Mouse (Mus musculus): Measurements from ENCODE around the gene Gse1. TPM values are rescaled to one million over a fixed set of nuclear protein-coding genes. Genes with fewer than 3 reads are reported as not detected.
A peak's percentile ranks its signal among the peaks of the same experiment; 100 is the strongest.

The Gse1 gene
- total RNA-seq (2021) = 10 to 100 TPM; 58.1 to 60.7 TPM
- long read RNA-seq, experiment 1, partial matches to known transcripts = 1 of 6 reads
- long read RNA-seq, experiment 1, other reads (novel, unspliced or antisense) = 5 of 6 reads
- long read RNA-seq, experiment 2, partial matches to known transcripts = 8 of 28 reads
- long read RNA-seq, experiment 2, other reads (novel, unspliced or antisense) = 20 of 28 reads

DNA sequence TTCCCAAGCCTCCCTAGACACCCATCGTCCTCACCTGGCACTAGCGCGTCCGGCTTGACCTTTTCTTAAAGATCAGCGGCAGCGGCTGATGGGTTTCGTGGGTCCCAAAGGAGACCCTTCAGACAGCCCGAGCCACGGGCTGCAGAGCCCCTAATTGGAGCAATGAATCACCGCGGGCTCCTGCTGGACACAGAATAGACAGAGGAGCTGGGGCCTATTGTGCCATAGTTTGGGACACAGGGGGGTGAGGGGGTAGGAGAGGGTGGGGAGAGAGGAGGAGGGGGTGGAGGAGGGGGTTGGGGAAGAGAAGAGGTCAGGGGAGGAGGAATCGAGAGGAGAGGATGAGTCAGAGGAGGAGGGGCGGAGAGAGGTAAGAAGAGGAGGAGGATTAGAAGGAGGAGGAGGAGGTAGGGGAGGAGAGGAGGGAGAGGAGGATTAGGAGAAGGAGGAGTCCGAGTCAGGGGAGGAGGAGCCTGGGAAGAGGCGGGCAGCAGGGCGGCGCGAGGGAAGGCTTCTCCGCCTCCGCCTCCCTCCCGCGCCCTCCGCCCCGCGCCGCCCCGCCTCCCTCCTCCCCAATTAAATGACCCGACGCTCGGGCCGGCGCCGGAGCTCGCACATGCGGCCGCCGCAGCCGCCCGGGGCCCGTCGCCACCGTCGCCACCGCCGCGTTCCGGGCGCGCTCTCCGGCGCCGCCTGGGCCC lies at the start of gene Gse1:
Gene Gse1 (plus strand): TSS at position 566 of the 701 bp plus-strand sequence.
- peak; percentile 53 to 69 for DNase-seq (ENCODE audit: low spot score in 2 of 2)

DNA sequence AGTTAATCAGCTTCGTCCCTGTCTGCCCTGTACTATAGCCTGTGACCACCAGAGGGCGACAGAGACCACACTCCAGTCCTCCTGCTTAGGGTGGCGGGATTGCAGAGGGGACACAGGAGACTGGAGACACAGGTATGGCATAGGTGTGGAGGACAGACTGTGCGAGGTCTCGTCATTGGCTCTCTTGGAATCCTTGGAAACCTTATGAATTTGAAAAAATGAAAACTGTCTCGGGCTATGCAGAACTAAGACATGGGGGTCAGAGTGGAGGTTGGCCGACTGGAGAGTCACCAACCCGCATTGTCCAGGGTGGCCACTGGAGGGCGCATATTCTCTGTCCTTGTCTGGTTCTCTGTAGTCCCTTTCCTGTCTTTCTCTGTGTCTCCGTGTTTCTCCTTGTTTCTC lies 49.2 kb upstream of the Gse1 start:
- peak; percentile 73 to 88 for DNase-seq (ENCODE audit: low spot score in 2 of 2)

DNA sequence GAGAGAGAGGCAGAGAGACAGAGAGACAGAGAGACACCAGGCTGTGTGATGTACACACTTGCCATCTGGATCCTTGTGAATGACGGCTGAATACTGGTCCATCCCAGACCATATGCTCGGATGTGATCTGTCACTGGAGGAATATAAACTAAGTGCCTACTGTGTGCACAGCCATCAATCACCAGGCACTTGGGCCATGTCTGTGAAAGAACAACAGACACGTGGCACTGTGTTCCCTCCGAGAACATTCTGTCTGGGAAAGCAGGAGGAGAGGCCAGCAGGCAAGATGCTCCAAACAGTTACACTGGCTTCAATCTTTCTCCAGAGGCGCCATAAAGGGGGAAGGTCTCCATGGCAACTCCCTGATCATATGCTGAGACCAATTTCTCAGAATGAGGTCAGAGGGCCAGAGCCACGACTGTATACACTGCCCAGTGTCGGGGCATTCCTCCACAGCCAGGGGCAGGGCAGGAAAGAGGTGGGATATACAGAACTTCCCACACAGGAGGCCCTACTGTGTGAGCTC lies 47.7 kb upstream of the Gse1 start:
- no peak for DNase-seq (ENCODE audit: low spot score in 2 of 2)

DNA sequence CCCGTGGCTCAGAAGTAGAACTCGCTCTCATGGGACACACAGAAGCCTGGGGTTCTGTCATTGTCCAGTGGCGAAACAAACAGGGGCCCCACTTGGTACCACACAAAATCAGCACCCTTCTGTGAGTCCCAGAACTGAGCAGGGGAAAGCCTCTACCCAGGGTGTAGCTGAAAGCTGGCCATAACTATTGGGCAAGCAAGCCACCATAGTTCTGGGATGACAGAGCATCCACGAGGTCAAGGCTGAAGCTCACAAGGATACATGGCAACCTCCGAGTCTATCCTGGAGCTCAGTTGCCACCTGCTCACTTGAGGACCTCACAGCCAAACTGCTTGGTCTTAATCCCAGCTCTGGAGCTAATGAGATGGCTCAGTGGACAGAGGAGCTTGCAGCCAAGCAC lies 47.0 kb upstream of the Gse1 start:
- no peak for DNase-seq (ENCODE audit: low spot score in 2 of 2)

DNA sequence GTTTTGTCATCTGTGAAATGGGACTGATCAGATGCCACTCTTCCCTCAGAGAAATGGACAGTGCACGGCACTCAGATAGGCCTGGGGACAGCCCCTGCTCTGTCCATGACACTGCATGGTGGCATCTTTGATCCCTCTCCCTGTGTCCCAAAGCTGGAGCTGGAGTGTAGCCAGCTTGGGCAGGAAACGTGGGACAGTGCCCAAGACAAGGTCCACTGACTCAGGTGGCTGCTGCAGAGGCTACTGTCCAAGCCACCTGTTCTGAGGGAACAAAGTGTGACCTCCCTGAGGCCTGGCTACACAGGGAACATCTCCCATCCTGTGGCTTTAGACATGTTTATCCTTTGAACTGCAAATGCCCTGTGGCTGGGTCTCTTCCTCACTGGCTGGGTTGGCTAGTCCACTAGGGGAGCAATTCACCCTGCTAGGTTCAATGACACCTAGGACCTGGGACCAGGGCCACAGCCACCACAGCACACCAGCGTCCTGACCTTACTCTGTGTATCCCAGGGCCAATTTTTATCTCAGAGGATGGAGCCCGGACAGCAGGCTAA lies 46.3 kb upstream of the Gse1 start:
- no peak for DNase-seq (ENCODE audit: low spot score in 2 of 2)

DNA sequence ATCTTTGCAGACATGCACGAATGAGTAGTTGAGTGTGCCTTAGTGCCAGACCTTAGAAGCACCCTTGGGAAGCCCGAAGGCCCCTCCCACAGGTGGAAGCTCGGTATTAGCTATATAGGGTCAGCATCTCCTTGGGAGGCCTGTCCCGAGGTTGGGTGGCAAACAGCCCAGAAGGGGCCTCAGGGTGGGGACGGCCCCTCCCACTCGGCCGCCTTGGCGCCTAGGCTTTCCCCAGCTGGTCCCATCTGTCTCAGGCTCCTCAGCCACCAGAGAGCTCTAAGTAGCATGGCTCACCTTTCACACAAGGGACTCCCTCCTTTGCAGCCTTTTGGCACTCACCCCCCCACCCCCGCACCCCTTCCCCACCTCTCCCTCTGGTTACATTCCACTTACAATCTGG lies 43.9 kb upstream of the Gse1 start:
- DNase-seq (ENCODE audit: low spot score in 2 of 2) = no peak

DNA sequence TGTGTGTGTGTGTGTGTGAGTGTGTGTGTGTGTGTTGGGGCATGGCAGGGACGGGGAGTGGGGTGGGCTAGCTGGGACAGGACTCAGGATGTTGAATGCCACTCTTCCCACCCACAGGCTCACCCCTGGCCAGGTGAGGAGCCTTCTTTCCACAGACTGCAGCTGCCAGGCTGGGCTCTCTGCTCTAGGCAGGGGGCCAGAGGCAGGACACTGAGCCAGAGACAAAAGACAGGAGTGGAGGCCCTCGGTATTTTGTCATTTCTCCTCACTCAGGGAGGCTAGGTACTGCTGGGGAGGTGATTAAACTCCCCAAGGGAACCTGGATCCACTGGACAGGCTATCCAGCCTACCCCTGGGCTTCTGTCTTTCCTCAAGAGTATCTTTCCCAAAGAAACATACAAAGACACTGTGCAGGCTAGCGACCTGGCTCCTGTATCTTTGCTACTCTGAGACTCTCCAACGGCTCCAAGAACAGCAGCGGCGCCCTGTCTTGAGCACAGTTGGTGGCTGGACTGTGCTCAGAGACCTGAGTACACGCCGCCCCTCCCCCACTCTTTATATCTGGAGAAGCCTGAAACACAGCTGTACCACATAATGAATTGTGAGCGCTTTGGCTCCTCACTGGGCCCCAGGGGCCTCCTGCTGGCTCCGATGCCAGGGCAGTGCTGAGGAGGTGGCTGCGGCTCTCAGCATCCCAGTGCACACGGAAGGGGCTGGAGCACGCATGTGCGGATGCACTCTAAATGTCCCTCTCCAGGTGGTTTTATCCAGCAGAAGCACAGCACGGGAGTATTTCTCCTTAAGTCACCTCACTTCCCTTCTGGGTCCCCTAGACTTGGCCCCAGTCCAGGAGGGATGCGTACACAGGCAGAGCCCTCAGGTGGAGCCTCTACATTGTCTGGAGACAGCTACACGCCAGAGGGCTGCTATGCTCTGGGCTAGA lies 43.1 kb upstream of the Gse1 start:
- DNase-seq (ENCODE audit: low spot score in 2 of 2) = no peak

DNA sequence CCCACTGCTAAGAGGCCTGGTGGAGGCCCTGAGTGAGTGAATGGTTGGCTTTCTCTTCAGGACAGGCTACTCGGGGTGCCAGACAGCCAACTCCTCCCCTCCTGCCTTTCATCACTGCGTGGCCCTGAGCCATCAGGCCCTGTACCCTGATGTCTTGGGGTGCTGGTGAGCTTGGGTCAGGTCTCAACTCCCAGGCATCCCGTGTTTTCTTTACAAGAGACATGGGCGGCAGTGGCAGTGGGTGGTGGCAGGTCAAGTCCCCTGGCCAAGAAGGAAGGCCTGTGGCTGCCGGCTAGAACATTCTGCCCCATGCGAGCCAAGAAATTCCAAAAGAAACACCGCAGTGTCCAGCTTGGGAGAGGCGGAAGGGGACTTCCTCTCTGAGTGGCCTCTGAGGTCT lies 41.8 kb upstream of the Gse1 start:
- DNase-seq (ENCODE audit: low spot score in 2 of 2) = no peak

DNA sequence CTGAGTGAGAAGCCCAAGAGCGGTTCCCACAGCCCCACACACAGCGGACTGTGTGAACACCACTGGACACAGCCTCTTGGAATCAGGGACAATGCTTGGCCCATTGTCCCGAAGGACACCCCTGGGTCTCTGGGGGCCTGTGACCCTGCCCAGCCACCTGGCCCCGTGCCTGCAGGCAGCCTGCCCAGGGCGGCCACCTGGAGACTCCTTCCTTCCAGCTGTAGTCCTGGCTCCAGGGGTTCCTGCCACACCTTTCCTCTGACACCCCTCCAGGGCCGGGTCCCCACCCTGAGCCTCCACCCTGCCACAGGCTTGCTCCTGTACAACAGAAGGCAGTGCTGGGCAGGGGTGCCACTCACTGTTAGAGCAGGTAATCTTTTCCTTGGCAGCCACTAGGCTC lies 39.7 kb upstream of the Gse1 start:
- DNase-seq (ENCODE audit: low spot score in 2 of 2) = no peak

DNA sequence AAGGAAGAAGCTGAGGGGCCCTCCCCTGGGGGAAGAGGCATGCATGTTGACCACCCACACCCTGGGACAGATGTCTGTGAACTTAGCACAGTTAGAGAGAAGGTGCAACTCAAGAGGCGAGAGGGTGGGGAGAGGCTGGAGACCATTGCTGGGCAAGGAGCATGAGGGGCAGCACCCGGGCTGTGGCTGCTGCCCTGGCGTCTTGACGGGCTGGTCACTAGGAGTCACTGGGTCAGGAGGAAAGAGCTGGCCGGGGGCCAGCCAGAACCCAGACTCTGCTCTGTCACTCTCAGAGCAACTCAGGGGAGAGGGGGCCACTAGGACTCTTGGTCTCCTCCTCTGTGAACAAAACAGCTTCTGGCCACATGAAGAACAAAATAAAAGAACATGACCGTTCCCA lies 38.8 kb upstream of the Gse1 start:
- no peak for DNase-seq (ENCODE audit: low spot score in 2 of 2)

DNA sequence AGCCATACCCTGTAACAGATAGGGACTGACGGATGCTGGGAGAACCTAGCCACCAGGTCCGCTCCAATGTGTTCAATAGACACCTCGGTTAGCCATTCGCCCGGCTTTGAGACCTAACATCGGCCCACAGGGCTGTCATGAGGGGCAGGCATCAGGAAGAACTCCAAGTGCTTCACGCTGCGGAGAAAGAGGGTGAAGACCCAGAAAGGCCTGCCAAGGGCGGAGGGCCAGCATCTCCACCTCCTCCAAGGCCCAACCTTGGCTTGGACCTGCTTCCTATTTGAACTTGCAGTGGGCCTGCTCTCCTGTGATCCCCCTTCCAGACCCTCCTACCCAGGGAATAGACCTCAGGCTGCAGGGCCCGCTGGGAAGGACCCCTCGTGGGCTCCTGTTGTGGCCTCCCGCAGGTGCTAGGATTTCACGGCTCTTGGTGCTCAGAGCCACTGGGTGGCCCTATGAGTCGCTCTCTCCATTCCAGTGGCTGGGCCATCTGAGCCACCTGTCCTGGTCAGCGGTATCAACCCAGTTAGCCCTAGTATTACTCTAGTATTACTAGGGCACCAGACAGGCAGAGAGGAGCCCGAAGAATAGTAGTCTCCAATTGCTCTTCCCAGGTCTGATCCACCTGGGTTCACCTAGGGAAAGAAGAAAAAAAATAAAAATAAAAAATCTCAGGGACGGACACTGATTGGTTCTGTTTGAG lies 38.0 kb upstream of the Gse1 start:
- DNase-seq (ENCODE audit: low spot score in 2 of 2) = no peak

DNA sequence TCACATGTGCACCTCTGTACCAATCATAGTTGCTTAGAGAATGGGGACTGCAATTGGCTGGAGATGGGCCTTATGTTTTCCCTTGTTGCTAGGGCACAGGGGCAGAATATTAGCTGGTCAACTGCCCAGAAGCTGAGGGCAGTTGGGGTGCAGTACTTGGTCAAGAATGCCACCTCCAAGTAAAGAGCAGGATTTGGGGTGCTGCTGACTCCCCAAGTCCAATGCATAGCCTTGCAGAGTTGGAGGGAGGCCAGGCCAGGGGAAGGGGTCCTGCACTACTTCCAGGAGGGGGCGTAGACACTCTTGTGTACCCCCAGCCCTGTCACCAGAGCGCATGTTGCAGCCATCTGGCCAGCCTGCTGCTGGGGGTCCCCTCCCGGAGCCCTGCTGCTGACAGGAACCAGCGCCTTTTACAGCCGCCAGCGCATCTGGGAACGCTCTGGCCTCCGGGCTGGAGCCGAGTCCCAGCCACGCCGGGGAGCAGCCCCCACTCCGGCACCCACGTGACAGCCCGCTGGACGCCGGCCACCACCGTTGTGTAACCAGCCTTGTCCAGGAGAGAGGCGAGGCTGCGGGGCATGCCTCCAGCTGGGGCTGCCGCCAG lies 37.3 kb upstream of the Gse1 start:
- peak; percentile 91 to 94 for DNase-seq (ENCODE audit: low spot score in 2 of 2)

DNA sequence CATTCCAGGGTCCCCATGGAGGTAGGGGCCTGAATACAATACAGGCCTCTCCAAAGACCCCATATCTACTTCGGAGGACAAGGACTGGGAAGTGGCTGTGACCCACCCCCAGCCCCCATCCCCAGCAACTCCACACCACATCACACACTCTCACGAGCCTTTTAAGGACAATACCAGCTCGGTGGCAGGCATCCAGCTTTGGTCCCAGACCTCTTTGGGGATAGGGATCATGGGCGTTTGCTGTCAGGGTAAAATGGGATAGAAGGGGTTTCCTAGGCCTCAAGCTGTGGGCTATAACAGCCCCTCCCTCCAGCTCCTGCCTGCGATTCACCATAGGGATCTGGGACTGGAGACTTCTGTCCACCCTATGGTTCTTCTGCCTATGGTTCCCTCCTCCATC lies 36.6 kb upstream of the Gse1 start:
- DNase-seq (ENCODE audit: low spot score in 2 of 2) = no peak

DNA sequence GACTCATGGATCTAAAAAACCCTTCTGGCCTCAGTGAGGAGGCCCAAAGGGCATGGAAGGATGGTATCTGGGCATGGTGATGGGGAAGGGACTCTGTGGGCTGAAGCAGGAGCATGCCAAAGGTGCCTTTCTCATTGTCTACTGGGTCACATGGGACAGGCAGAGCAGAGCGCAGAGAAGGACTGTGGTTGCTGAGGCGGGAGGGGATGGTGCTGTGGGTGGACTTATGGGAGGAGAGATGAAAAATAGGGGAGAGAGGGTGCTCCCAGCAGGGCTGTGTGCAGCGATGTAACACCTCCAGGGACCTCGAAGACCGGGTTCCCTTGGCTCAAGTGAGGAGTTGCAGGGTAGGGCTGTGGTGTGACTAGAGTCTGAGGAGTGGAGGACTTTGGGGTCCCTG lies 36.1 kb upstream of the Gse1 start:
- no peak for DNase-seq (ENCODE audit: low spot score in 2 of 2)

DNA sequence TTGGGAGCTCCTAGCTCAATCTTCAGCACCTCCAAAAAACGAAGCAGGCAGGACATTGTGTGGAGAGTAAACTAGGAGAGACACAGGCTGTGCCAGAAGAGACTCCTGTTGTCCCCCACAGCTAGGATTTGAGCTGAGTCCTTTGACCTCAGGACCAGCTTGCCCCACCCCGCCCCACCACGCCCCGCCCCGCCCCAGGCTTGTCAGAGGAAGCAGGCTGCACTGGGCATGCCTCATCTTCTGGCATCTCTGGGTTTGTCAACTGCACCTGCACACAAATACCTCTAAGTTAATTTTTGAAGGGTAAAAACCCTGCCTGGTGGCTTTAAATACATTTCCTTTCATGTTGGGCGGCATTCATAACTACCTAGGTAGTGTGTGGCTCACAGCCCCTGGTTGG lies 26.9 kb upstream of the Gse1 start:
- no peak for DNase-seq (ENCODE audit: low spot score in 2 of 2)

DNA sequence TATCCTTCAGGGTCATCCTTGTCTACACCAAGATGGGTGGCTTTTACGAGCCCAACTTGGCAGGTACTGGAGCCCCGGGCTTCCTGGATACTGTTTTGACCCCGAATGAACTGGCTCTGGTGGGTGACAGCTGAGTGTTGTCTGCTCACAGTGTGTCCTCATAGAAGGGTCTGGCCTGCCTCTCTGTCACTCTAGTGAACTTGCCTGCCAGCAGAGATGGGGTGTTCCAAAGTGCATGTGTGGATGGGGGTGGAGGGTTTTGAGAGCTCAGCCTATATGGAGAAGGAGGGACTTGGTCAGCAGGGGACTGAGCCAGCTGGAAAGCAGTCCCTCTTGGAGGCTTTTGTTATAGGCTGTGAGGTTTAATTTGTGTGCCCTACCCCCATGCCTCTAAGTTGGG lies 25.7 kb upstream of the Gse1 start:
- DNase-seq (ENCODE audit: low spot score in 2 of 2) = no peak

DNA sequence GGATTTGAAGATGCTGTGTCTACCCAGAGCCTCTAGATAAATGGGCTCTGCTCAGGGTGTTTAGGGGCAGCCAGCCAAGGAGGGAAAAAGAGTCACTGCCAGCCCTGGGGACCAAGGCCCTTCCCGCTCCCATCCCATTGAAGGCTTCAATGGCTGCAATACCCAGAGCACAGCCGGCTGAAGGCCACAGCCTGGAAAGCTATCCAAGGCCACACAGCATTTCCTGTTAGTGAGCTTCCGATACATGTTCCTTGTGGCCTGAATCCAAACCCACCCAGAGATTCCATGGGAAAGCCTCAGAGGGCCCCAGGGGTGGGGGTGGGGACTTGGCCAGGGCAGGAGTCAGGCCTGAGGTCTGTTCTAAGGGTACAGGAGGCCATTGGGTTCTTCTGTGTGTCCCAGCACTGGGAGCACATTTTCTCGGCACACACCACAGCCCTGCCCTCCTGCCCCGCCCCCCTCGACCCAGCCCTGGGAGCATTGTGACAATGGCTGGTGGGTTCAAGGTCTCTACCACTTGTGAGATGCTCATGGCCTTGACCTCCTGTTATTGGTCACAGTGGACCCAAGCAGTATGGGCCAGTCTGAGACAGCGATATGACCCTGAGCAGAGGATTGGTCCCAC lies 23.4 kb upstream of the Gse1 start:
- peak in 1 of 2 experiments; percentile 65 for DNase-seq (ENCODE audit: low spot score in 2 of 2)

DNA sequence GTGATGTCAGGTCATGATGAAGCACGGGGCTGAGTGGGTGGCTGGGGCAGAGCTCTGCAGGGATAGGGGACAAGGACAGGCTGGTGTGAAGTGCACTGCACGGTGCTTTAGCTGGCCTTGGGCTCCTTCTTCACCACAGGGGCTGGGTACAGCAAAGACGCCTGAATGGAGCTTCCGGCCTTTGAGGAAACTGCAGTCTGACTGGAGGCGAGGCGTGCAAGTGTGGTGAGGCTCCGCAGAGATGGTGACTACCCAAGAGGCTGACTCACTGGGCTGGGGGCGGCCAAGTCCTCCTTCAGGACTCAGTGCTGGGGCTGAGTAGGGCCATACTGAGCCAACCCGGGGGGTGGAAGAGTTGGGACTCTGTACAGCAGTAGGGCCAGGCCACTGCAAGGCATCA lies 22.3 kb upstream of the Gse1 start:
- DNase-seq (ENCODE audit: low spot score in 2 of 2) = no peak

DNA sequence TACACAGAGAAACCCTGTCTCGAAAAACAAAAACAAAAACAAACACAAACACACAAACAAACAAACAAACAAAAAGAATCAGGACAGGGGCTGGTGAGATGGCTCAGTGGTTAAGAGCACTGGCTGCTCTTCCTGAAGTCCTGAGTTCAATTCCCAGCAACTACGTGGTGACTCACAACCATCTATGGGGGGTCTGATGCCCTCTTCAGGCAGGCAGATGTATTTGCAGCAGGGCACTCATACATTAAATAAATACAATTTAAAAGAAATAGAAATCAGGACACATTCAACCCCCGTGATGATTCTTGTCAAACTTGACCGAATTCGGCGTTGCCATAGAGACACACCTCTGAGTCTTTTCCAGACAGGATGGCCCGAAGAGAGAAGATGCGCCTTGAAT lies 20.9 kb upstream of the Gse1 start:
- no peak for DNase-seq (ENCODE audit: low spot score in 2 of 2)

DNA sequence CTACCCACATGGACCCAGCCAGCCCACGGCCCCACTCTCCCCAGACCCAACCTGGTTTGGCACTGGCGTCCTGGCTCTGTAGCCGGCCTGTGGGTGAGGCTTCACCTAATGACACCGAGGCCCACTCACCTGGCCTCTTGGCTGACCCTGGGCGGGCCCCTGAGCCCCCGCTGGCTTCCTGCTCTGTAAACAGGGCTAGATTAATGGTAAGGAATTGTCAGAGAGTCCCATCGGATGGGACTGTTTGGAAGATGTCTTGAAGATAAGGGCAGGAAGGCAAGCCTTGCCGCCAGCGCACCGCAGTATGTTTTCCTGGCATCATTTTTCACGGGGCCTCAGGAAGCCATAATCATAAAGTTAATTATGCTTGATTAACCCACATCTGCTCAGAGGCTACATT lies 20.1 kb upstream of the Gse1 start:
- DNase-seq (ENCODE audit: low spot score in 2 of 2) = no peak

Data from adrenal gland, postnatal 4 days (tissue).